Mouse (Mus musculus): Measurements from ENCODE around the gene Asna1. TPM values are rescaled to one million over a fixed set of nuclear protein-coding genes. Genes with fewer than 3 reads are reported as not detected.

Gene Asna1
- total RNA-seq, 4 experiments from 2014 or later = 126 to 130 (median 127) TPM

GRCm38 (mm10) chr8:85035165-85035727, 10.2 kb upstream of the Asna1 start:
- no peak for DNase-seq (ENCODE audit: low spot score in 2 of 2)

- DNase-seq (ENCODE audit: low spot score in 2 of 2) = peak in 1 of 2 experiments; percentile 61
These were observed 9.7 kb upstream of the Asna1 start for GRCm38 (mm10) chr8:85034764-85035163.

- DNase-seq (ENCODE audit: low spot score in 2 of 2) = no peak
These were observed 8.8 kb upstream of the Asna1 start for GRCm38 (mm10) chr8:85033867-85034266.

GRCm38 (mm10) chr8:85032622-85033311, 7.7 kb upstream of the Asna1 start:
- no peak for DNase-seq (ENCODE audit: low spot score in 2 of 2)

GRCm38 (mm10) chr8:85029271-85029670, 4.2 kb upstream of the Asna1 start:
- DNase-seq (ENCODE audit: low spot score in 2 of 2) = no peak

- DNase-seq (ENCODE audit: low spot score in 2 of 2) = no peak
These were observed 2.8 kb upstream of the Asna1 start for GRCm38 (mm10) chr8:85027922-85028321.

GRCm38 (mm10) chr8:85027516-85027855, 2.4 kb upstream of the Asna1 start:
- no peak for DNase-seq (ENCODE audit: low spot score in 2 of 2)

GRCm38 (mm10) chr8:85026670-85027515, 1.8 kb upstream of the Asna1 start, which contains the start of gene Trir:
Gene Trir, plus strand, starts transcription at chr8:85026823.
- peak; percentile 92 to 95 for DNase-seq (ENCODE audit: low spot score in 2 of 2)

- no peak for DNase-seq (ENCODE audit: low spot score in 2 of 2)
These were observed 1.2 kb downstream of the Asna1 start for GRCm38 (mm10) chr8:85023846-85024245.

- DNase-seq (ENCODE audit: low spot score in 2 of 2) = no peak
These were observed 3.5 kb downstream of the Asna1 start for GRCm38 (mm10) chr8:85021514-85022055.

GRCm38 (mm10) chr8:85017209-85017608, 7.9 kb downstream of the Asna1 start:
- no peak for DNase-seq (ENCODE audit: low spot score in 2 of 2)

- no peak for DNase-seq (ENCODE audit: low spot score in 2 of 2)
These were observed 8.4 kb downstream of the Asna1 start for GRCm38 (mm10) chr8:85016724-85017123.

- DNase-seq (ENCODE audit: low spot score in 2 of 2) = no peak
These were observed 10.7 kb downstream of the Asna1 start, which contains the start of gene Best2 for GRCm38 (mm10) chr8:85014431-85014830. Gene Best2, minus strand, starts transcription at chr8:85014531.

GRCm38 (mm10) chr8:85013230-85013840, 11.7 kb downstream of the Asna1 start:
- peak; percentile 63 to 66 for DNase-seq (ENCODE audit: low spot score in 2 of 2)

GRCm38 (mm10) chr8:85011242-85011641, 13.8 kb downstream of the Asna1 start:
- no peak for DNase-seq (ENCODE audit: low spot score in 2 of 2)

GRCm38 (mm10) chr8:85007686-85008085, 17.4 kb downstream of the Asna1 start:
- no peak for DNase-seq (ENCODE audit: low spot score in 2 of 2)

- DNase-seq (ENCODE audit: low spot score in 2 of 2) = peak; percentile 72 to 80
These were observed 27.3 kb downstream of the Asna1 start for GRCm38 (mm10) chr8:84997649-84998295.

GRCm38 (mm10) chr8:84996978-84997377, 28.1 kb downstream of the Asna1 start:
- no peak for DNase-seq (ENCODE audit: low spot score in 2 of 2)

- no peak for DNase-seq (ENCODE audit: low spot score in 2 of 2)
These were observed 29.4 kb downstream of the Asna1 start for GRCm38 (mm10) chr8:84995680-84996079.

- no peak for DNase-seq (ENCODE audit: low spot score in 2 of 2)
These were observed 30.7 kb downstream of the Asna1 start for GRCm38 (mm10) chr8:84994375-84994774.

- peak in 1 of 2 experiments; percentile 69 for DNase-seq (ENCODE audit: low spot score in 2 of 2)
These were observed 34.2 kb downstream of the Asna1 start for GRCm38 (mm10) chr8:84990836-84991235.
